Mouse (Mus musculus): ENCODE measurements around the gene Marco. TPM values are rescaled to one million over a fixed set of nuclear protein-coding genes. Genes with fewer than 3 reads are reported as not detected.

The Marco gene
- total and polyA plus RNA-seq, 3 experiments, result 0.15 to 0.79 (median 0.76) TPM

GRCm38 (mm10) chr1:120529881-120530280 is 25.1 kb upstream of the Marco start:
- Histone ChIP-seq H3K4me1 (ENCODE audit: control insufficient read depth in 1 of 2, insufficient read depth in 2 of 2) (peaks cover 13 to 51% of the 10 kb centered on the region in 2 experiments), H3K4me3 (replicated peaks in 1 of 3; ENCODE audit: low read depth in 2 of 3, low read length in 2 of 3, poor library complexity in 1 of 3) (no peak overlapping the region), H3K9ac (ENCODE audit: insufficient read depth, low read depth) (no peak overlapping the region), H3K9me3 (replicated peaks; ENCODE audit: low read length) (peaks cover 12% of the 10 kb centered on the region), H3K4me2 (ENCODE audit: insufficient read depth, low read depth, poor library complexity, severe bottlenecking) (no peak overlapping the region), H3K27ac (ENCODE audit: insufficient read depth, low read depth) (no peak overlapping the region), H3K27me3 (replicated peaks) (no peaks in the 10 kb centered on the region), H3K36me3 (replicated peaks in 1 of 2; ENCODE audit: control insufficient read depth in 1 of 2, insufficient read depth in 1 of 2, low read length in 1 of 2) (no peaks in the 10 kb centered on the region), H3K79me2 (replicated peaks; ENCODE audit: control insufficient read depth, extremely low read depth, insufficient read depth, poor library complexity, severe bottlenecking) (no peaks in the 10 kb centered on the region)
- dilution Hi-C loops (cut with MboI; ENCODE audit: extremely low pct_ligation_motif_present, extremely low pct_unique_long_range_greater_than_20kb, low sequenced_read_pairs) (no loop called here), in situ Hi-C loops (cut with MboI; ENCODE audit: low pct_ligation_motif_present, low pct_unique_long_range_greater_than_20kb, low sequenced_read_pairs) (loop anchor here (10.0 to 25.0 kb wide), 2 partner anchors 118 to 295 kb away; no protein-coding TSS in a partner anchor)
- TF ChIP-seq IRF4 (IDR thresholded peaks at IDR 0.05; ENCODE audit: low read depth, low read length) (no peak), MYC (IDR thresholded peaks at IDR 0.05; ENCODE audit: low read depth, low read length) (no peak), UBTF (IDR thresholded peaks at IDR 0.05; ENCODE audit: low read depth, low read length) (no peak)
- DNase-seq (ENCODE audit: extremely low read depth), result no peak

- in situ Hi-C loops (cut with MboI; ENCODE audit: low pct_ligation_motif_present, low pct_unique_long_range_greater_than_20kb, low sequenced_read_pairs), result no loop called here
- no peak for DNase-seq (ENCODE audit: extremely low read depth)
- dilution Hi-C loops (cut with MboI; ENCODE audit: extremely low pct_ligation_motif_present, extremely low pct_unique_long_range_greater_than_20kb, low sequenced_read_pairs), result no loop called here
- TF ChIP-seq JUN (IDR thresholded peaks at IDR 0.05; ENCODE audit: insufficient read depth, low read depth, low read length) (no peak), IRF4 (IDR thresholded peaks at IDR 0.05; ENCODE audit: low read depth, low read length) (no peak), HCFC1 (IDR thresholded peaks at IDR 0.05; ENCODE audit: low read depth, low read length) (no peak), JUND (conservative IDR thresholded peaks at IDR 0.05; ENCODE audit: low read depth, low read length) (no peak), NELFE (IDR thresholded peaks at IDR 0.05; ENCODE audit: low read depth, low read length) (no peak), MXI1 (IDR thresholded peaks at IDR 0.05; ENCODE audit: low read depth, low read length) (no peak), MYC (IDR thresholded peaks at IDR 0.05; ENCODE audit: low read depth, low read length) (no peak), UBTF (IDR thresholded peaks at IDR 0.05; ENCODE audit: low read depth, low read length) (no peak), MEF2A (IDR thresholded peaks at IDR 0.05; ENCODE audit: borderline replicate concordance, low read depth, low read length) (no peak), ELF1 (IDR thresholded peaks at IDR 0.05; ENCODE audit: low read depth, low read length) (no peak), CTCF (conservative IDR thresholded peaks at IDR 0.05 in 1 of 2, IDR thresholded peaks at IDR 0.05 in 1 of 2; ENCODE audit: low read depth in 2 of 2, low read length in 2 of 2) (no peak), RAD21 (IDR thresholded peaks at IDR 0.05; ENCODE audit: low read depth, low read length) (no peak), ZC3H11A (IDR thresholded peaks at IDR 0.05; ENCODE audit: low read depth, low read length) (no peak), MAZ (IDR thresholded peaks at IDR 0.05; ENCODE audit: low read depth, low read length) (no peak), TCF12 (IDR thresholded peaks at IDR 0.05; ENCODE audit: low read depth, low read length) (no peak), ZKSCAN1 (IDR thresholded peaks at IDR 0.05; ENCODE audit: borderline replicate concordance, low read depth, low read length) (no peak)
- H3K4me2 ChIP-seq (ENCODE audit: insufficient read depth, low read depth, poor library complexity, severe bottlenecking), result no peak overlapping the region
- H3K9ac ChIP-seq (ENCODE audit: insufficient read depth, low read depth), result no peak overlapping the region
- H3K27ac ChIP-seq (ENCODE audit: insufficient read depth, low read depth), result no peak overlapping the region
- H3K27me3 ChIP-seq (replicated peaks), result no peaks in the 10 kb centered on the region
- H3K9me3 ChIP-seq (replicated peaks; ENCODE audit: low read length), result no peaks in the 10 kb centered on the region
- H3K4me3 ChIP-seq (replicated peaks in 1 of 3; ENCODE audit: low read depth in 2 of 3, low read length in 2 of 3, poor library complexity in 1 of 3), result no peak overlapping the region
- no peaks in the 10 kb centered on the region for H3K36me3 ChIP-seq (replicated peaks in 1 of 2; ENCODE audit: control insufficient read depth in 1 of 2, insufficient read depth in 1 of 2, low read length in 1 of 2)
- peaks cover 13 to 16% of the 10 kb centered on the region in 2 experiments for H3K4me1 ChIP-seq (ENCODE audit: control insufficient read depth in 1 of 2, insufficient read depth in 2 of 2)
- no peaks in the 10 kb centered on the region for H3K79me2 ChIP-seq (replicated peaks; ENCODE audit: control insufficient read depth, extremely low read depth, insufficient read depth, poor library complexity, severe bottlenecking)
These were observed 12.8 kb upstream of the Marco start for GRCm38 (mm10) chr1:120517618-120518017.
